Mouse (Mus musculus) forebrain, embryonic 15.5 days (tissue): ENCODE measurements at regions not wholly inside any gene's neighbourhood (a gene's known extent, or its start where the extent isn't known, plus 50 kb on each side); places are given as distances from the start of the nearest gene placed in this dataset.
A peak's percentile ranks its signal among the peaks of the same experiment; 100 is the strongest.

ENCODE experiments used
- ATAC-seq: fragments of 200-750 bp; cut with Nextera tagmentation; replicated peaks from 2 replicates; pipeline ENCODE4 v1.8.0; 2017; ENCODE audit warnings: mild to moderate bottlenecking, moderate TSS enrichment, moderate library complexity
- H3K27ac ChIP-seq: fragments of 300-500 bp; sonication (generic); replicated peaks from 2 replicates; pipeline ENCODE4 v1.5.1; 2015; ENCODE audit warnings: mild to moderate bottlenecking, inconsistent platforms
- H3K27me3 ChIP-seq: fragments of 300-500 bp; sonication (generic); 2 replicates; pipeline ENCODE4 v1.6.1; 2015; ENCODE audit warnings: inconsistent platforms
- H3K36me3 ChIP-seq: fragments of 300-500 bp; sonication (generic); 2 replicates; pipeline ENCODE4 v1.6.1; 2015; ENCODE audit warnings: mild to moderate bottlenecking, inconsistent platforms
- H3K4me1 ChIP-seq: fragments of 300-500 bp; sonication (generic); 2 replicates; pipeline ENCODE4 v1.6.1; 2015; ENCODE audit warnings: inconsistent platforms
- H3K4me2 ChIP-seq: fragments of 300-500 bp; sonication (generic); replicated peaks from 2 replicates; pipeline ENCODE4 v1.6.1; 2015; ENCODE audit warnings: mild to moderate bottlenecking, inconsistent platforms
- H3K4me3 ChIP-seq: fragments of 300-500 bp; sonication (generic); 2 replicates; pipeline ENCODE4 v1.5.1; 2015; ENCODE audit warnings: mild to moderate bottlenecking, inconsistent platforms
- H3K9ac ChIP-seq: fragments of 300-500 bp; sonication (generic); replicated peaks from 2 replicates; pipeline ENCODE4 v1.6.1; 2015; ENCODE audit warnings: mild to moderate bottlenecking, inconsistent platforms
- H3K9me3 ChIP-seq: fragments of 300-500 bp; sonication (generic); 2 replicates; pipeline ENCODE4 v1.6.1; 2016; ENCODE audit warnings: inconsistent platforms
- WGBS: fragments of 180-500 bp; shearing (Covaris S2); methylation state at CpG from one replicate; pipeline ENCODE4 v1.1.7; 2015; ENCODE audit warnings: mixed read lengths; 5-methylcytosine and 5-hydroxymethylcytosine counted together

DNA sequence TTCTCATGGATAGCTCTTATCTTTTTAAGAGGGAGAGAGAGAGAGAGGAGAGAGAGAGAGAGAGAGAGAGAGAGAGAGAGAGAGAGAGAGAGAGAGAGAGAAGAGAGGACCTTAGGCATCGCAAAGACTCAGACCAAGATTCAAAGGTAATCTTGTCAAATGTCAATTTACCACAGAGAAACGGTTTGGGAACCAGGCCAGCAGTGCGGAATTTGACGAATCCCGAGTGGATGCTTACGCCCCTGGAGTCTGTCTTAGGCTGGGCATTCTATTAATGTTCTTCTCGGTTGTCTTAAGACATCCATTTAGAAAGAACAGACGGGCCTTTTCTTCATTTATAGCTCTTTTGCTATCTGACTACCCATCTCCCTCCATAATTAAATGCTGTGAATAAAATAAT is 404.4 kb upstream of the Gm765 start:
- 80% methylated on average over 8 of the region's 8 CpGs for WGBS
- H3K36me3 ChIP-seq: no peaks in the 10 kb centered on the region

GRCm38 (mm10) chr6:98740447-98740846 is 397.9 kb upstream of the Gm765 start:
- no peak overlapping the region for H3K9ac ChIP-seq
- 97% methylated on average over 2 of the region's 2 CpGs for WGBS

More for the DNA sequence above, 404.4 kb upstream of the Gm765 start:
- H3K4me1 ChIP-seq: no peaks in the 10 kb centered on the region
- no peak overlapping the region for H3K4me3 ChIP-seq
- ATAC-seq: no peak
- H3K9me3 ChIP-seq: no peaks in the 10 kb centered on the region
- no peak overlapping the region for H3K9ac ChIP-seq
- no peak overlapping the region for H3K27ac ChIP-seq
- peaks cover 5% of the 10 kb centered on the region; the same call in 1 of the 2 replicates for H3K27me3 ChIP-seq
- no peak overlapping the region for H3K4me2 ChIP-seq

DNA sequence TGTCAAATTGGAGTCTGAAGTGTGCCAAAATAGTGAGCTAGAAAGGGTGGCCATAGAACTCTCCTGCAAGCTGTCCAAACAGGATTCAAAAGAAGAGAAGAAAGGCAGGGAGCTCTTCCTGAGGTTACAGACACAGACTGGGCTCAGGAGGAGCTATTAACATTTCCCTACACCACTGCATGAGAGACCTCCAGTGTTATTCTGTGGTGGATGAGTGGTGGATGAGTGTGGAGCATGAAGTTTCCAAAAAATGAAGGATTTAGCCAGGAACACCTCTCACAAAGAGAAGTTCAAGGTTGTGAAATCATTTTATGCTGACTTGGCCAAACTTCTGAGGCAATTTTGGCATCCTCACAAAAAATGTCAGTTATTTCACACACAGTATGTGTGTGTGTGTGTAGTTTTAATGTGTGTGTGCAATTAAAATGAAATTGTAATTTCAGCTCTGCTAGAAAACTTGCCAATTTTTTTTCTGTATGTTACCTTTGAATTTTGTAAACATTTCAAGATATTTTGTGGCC is 388.5 kb upstream of the Gm765 start:
- H3K4me2 ChIP-seq: no peak overlapping the region
- H3K9ac ChIP-seq: no peak overlapping the region
- H3K9me3 ChIP-seq: no peaks in the 10 kb centered on the region
- H3K27ac ChIP-seq: no peak overlapping the region
- no peaks in the 10 kb centered on the region for H3K36me3 ChIP-seq
- no peak overlapping the region for H3K4me3 ChIP-seq
- ATAC-seq: no peak
- H3K27me3 ChIP-seq: no peaks in the 10 kb centered on the region
- H3K4me1 ChIP-seq: no peaks in the 10 kb centered on the region

More at GRCm38 (mm10) chr6:98740447-98740846, 397.9 kb upstream of the Gm765 start:
- no peak overlapping the region for H3K4me2 ChIP-seq
- no peaks in the 10 kb centered on the region for H3K27me3 ChIP-seq
- no peaks in the 10 kb centered on the region for H3K9me3 ChIP-seq
- ATAC-seq: no peak
- H3K27ac ChIP-seq: no peak overlapping the region
- no peak overlapping the region for H3K4me3 ChIP-seq
- H3K36me3 ChIP-seq: no peaks in the 10 kb centered on the region
- H3K4me1 ChIP-seq: no peaks in the 10 kb centered on the region

DNA sequence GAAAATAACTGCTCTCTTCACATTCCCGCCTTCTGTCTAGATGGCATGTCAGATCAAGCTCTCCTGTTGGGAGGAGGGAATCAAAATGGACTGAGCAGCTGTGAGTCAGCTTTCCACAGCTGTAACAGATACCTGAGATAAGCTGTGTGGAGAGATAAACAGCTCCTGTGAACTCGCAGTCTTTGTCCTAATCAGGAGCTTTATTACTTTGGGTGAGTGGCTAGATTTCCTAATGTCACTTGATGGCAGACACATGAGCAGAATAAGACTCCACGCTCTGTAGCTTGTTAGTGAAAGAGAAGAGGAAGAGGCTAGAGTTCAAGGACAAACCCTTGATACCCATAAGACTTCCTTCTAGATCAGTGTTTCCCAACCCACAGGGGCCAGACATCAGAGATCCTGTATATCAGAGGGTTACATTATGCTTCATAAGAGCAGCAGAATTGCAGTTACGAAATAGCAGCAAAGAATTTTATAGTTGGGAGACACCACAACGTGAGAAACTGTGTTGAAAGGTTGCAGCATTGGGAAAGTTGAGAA is 384.1 kb upstream of the Gm765 start:
- Histone ChIP-seq H3K9ac (no peak overlapping the region), H3K27ac (no peak overlapping the region), H3K4me1 (no peaks in the 10 kb centered on the region), H3K4me3 (no peak overlapping the region), H3K27me3 (no peaks in the 10 kb centered on the region), H3K36me3 (no peaks in the 10 kb centered on the region), H3K9me3 (no peaks in the 10 kb centered on the region), H3K4me2 (no peak overlapping the region)
- WGBS: 87% methylated on average over 5 of the region's 5 CpGs
- no peak for ATAC-seq

GRCm38 (mm10) chr6:98704887-98705622 is 362.5 kb upstream of the Gm765 start:
- 84% methylated on average over 14 of the region's 14 CpGs for WGBS
- H3K9me3 ChIP-seq: no peaks in the 10 kb centered on the region

DNA sequence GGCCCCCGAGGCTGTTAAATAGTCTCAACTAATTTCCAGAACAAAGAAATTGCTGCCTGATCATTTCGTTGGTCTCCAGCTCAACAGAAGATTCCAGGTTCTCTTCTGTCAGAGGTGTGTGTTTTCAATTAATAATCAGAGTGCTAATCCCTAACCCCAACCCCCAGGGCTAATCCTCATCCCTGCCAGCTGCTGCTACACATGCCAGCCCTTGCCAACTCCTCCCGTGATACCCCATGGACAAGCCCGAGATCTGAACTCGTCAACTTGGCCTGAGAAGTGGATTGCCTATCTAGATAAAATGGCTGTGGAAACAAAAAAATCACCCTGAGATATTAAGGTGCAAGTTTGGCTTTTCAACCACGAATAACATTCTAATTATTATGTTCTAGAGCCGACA is 355.0 kb upstream of the Gm765 start:
- H3K4me2 ChIP-seq: no peak overlapping the region
- ATAC-seq: no peak
- no peak overlapping the region for H3K4me3 ChIP-seq
- H3K9me3 ChIP-seq: no peaks in the 10 kb centered on the region
- 62% methylated on average over 7 of the region's 7 CpGs for WGBS
- H3K27me3 ChIP-seq: no peaks in the 10 kb centered on the region
- H3K9ac ChIP-seq: no peak overlapping the region
- no peaks in the 10 kb centered on the region for H3K36me3 ChIP-seq
- no peak overlapping the region for H3K27ac ChIP-seq
- no peaks in the 10 kb centered on the region for H3K4me1 ChIP-seq

More at GRCm38 (mm10) chr6:98704887-98705622, 362.5 kb upstream of the Gm765 start:
- H3K27ac ChIP-seq: no peak overlapping the region
- no peaks in the 10 kb centered on the region for H3K27me3 ChIP-seq
- H3K4me1 ChIP-seq: no peaks in the 10 kb centered on the region
- no peak overlapping the region for H3K9ac ChIP-seq
- no peak overlapping the region for H3K4me3 ChIP-seq
- no peak for ATAC-seq
- no peak overlapping the region for H3K4me2 ChIP-seq
- no peaks in the 10 kb centered on the region for H3K36me3 ChIP-seq

DNA sequence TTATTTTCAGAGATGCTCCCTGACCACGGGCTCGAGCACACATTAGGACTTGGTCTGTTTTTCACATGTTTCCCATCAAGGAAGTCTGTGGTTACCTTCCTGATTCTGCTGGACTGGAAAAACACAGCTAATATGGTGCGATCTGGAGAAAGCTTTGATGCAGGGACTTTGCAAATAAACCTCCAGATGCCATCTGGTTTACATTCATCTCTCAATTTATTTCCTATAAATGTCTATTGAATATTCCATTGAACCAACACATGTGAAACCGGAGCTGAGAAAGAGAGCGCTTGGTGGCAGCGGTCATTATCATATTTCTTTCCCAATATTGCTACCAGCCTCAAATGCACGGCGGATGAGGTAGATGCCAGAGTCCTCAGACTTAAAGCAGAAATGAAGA is 350.9 kb upstream of the Gm765 start:
- no peak overlapping the region for H3K4me3 ChIP-seq
- peaks cover 11% of the 10 kb centered on the region for H3K4me1 ChIP-seq
- ATAC-seq: no peak
- no peak overlapping the region for H3K9ac ChIP-seq
- no peak overlapping the region for H3K27ac ChIP-seq
- no peaks in the 10 kb centered on the region for H3K36me3 ChIP-seq
- no peaks in the 10 kb centered on the region for H3K27me3 ChIP-seq
- 86% methylated on average over 8 of the region's 8 CpGs for WGBS
- no peak overlapping the region for H3K4me2 ChIP-seq
- no peaks in the 10 kb centered on the region for H3K9me3 ChIP-seq

DNA sequence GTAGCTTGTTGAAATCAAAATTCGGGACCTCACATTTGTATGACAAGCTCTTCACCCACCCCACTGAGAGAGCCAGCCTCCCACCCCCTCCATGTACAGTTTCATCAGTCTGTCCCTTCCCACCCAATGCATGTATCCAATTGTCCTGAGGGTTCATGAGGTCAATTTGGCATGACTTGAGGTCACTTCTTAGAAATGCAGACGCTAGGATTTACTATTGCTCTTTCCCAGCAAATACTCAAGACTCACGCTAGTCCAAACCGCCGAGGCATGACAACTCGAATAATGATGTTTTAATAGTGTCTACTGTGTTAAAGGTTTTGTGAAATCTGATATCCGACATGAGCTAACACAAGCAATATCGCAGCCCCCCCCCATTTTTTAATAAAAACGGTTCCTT is 347.6 kb upstream of the Gm765 start:
- WGBS: 75% methylated on average over 9 of the region's 9 CpGs
- H3K27me3 ChIP-seq: no peaks in the 10 kb centered on the region
- no peak overlapping the region for H3K27ac ChIP-seq
- H3K4me1 ChIP-seq: peaks cover 11% of the 10 kb centered on the region
- H3K4me2 ChIP-seq: no peak overlapping the region
- H3K4me3 ChIP-seq: no peak overlapping the region
- no peaks in the 10 kb centered on the region for H3K36me3 ChIP-seq
- H3K9ac ChIP-seq: no peak overlapping the region
- H3K9me3 ChIP-seq: no peaks in the 10 kb centered on the region
- no peak for ATAC-seq

DNA sequence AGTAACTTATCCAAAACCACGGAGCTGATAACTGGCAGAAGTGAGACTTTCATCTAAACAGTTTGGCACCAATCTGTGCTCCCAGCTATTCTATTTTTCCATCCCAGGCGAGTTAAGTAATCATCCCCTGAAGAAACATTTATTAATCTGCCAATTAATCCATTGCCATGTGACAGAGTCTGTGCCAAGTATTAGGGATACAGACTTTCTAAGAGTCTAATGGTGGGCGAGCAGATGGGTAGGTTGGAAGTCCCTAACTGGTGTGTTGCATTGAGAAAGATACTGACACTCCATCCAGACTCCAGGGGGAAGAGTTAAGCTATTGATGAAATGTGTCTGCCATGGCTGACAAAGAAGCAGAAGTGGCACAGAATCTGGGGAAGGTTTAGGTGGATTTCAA is 346.8 kb upstream of the Gm765 start:
- 0 out of 2 replicates have a peak, but pooled peaks have one; percentile 63 for ATAC-seq
- H3K36me3 ChIP-seq: no peaks in the 10 kb centered on the region
- WGBS: 56% methylated on average over 3 of the region's 3 CpGs

GRCm38 (mm10) chr6:98688624-98689023 is 346.1 kb upstream of the Gm765 start:
- Histone ChIP-seq H3K27ac (no peak overlapping the region), H3K4me2 (no peak overlapping the region), H3K9ac (no peak overlapping the region), H3K4me1 (peaks cover 11% of the 10 kb centered on the region), H3K4me3 (no peak overlapping the region), H3K27me3 (no peaks in the 10 kb centered on the region), H3K9me3 (no peaks in the 10 kb centered on the region), H3K36me3 (no peaks in the 10 kb centered on the region)
- no peak for ATAC-seq
- 93% methylated on average over 2 of the region's 2 CpGs for whole genome bisulfite sequencing

More for the DNA sequence above, 346.8 kb upstream of the Gm765 start:
- H3K9ac ChIP-seq: no peak overlapping the region
- H3K4me3 ChIP-seq: no peak overlapping the region
- H3K27ac ChIP-seq: no peak overlapping the region
- H3K4me2 ChIP-seq: no peak overlapping the region
- peaks cover 11% of the 10 kb centered on the region for H3K4me1 ChIP-seq
- H3K9me3 ChIP-seq: no peaks in the 10 kb centered on the region
- no peaks in the 10 kb centered on the region for H3K27me3 ChIP-seq

DNA sequence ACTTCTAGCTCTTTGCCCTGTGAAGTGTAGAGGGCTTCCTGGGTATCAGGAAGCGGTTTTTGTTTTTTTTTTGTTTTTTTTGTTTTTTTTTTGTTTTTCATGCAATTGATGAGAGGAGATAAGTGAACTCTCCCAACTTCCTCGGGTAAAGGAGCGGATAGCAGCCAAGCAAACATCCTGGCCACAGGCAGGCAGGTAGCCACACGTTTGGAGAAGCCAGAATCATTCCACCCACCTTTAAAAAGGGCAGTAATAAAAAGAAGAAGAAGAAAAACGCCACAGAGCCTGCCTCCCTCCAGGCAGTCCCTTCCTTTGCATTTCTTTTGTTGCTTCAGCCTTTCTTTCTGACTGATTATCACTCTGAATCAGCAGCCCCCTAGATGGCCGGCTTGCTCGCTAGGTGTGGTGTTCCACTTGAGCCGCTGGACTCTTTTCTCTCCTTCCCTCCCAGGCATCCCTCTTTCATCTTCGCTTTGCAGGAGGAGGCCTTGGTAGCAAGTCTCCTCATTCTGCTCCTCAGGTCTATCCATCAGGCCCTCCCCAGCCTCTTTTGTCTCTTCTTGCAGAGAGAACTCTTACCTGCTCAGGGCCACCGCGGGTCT is 323.9 kb upstream of the Gm765 start:
- WGBS: 14% methylated on average over 11 of the region's 11 CpGs
- no peak for ATAC-seq
- H3K27me3 ChIP-seq: no peaks in the 10 kb centered on the region

DNA sequence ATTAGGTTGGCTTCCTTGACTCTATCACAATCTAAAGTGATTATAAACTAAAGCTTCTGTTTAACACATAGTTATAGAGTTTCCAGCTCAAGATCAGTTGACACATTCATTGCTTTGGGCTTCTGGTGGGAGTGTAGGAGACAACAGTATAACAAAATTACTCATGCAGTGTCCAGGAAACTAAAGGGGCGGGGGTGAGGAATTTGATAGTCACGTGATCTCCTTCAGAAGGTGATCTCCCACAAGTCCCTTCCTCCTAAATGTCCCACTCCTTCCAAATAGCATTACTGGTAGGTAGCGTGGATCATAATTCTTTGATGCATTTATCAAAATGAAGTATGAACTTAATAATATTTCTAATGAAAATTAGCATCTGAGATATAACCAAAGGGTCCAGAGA is 309.3 kb upstream of the Gm765 start:
- no peak for ATAC-seq
- Histone ChIP-seq H3K4me2 (no peak overlapping the region), H3K27ac (no peak overlapping the region), H3K27me3 (no peaks in the 10 kb centered on the region), H3K36me3 (no peaks in the 10 kb centered on the region), H3K9ac (no peak overlapping the region), H3K9me3 (no peaks in the 10 kb centered on the region), H3K4me3 (no peak overlapping the region), H3K4me1 (no peaks in the 10 kb centered on the region)
- WGBS: 88% methylated on average over 3 of the region's 3 CpGs

More for the DNA sequence above, 323.9 kb upstream of the Gm765 start:
- Histone ChIP-seq H3K4me2 (no peak overlapping the region), H3K4me3 (no peak overlapping the region), H3K9me3 (no peaks in the 10 kb centered on the region), H3K9ac (no peak overlapping the region), H3K4me1 (no peaks in the 10 kb centered on the region), H3K27ac (no peak overlapping the region), H3K36me3 (no peaks in the 10 kb centered on the region)
